Mouse (Mus musculus) ES-E14 (cell line): Measurements from ENCODE around the gene Cela1.

Experiments
- CHD2 ChIP-seq: IDR thresholded peaks from 2 replicates; pipeline ENCODE4 v1.6.1; 2014; ENCODE audit warnings: mild to moderate bottlenecking, low read depth, low read length, inconsistent platforms
- HCFC1 ChIP-seq: IDR thresholded peaks from 2 replicates; pipeline ENCODE4 v1.6.1; 2012; ENCODE audit warnings: low read length, inconsistent platforms, borderline replicate concordance; ENCODE audit not compliant: insufficient read depth
- ZC3H11A ChIP-seq: IDR thresholded peaks from 2 replicates; pipeline ENCODE4 v1.6.1; 2012; ENCODE audit warnings: low read depth, mild to moderate bottlenecking, inconsistent platforms, low read length, borderline replicate concordance

DNA sequence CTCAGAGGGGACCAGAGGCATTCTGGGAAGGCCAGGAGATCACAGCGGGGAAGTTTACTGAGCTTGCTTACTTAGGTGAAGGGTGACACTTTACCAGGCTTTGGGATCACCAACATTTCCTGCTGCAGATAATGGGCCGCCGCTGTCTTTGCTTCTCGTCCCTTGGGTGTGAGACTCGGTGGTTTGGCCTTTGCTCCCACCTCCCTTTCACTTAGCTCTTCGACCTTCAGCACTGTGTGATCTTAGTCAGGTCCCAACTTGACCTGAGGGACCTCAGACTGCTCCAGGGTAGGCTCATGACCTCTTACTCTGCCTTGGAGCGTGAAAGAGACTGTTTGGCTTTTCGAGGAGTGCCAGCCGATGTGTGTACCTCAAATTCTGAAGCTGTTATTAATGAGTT lies 43.4 kb upstream of the Cela1 start:
- TF ChIP-seq ZC3H11A (no peak), HCFC1 (no peak), CHD2 (no peak)
